Mouse (Mus musculus) adrenal gland, postnatal 36 days (tissue): ENCODE measurements around the gene Camk1. TPM values are rescaled to one million over a fixed set of nuclear protein-coding genes. Genes with fewer than 3 reads are reported as not detected.
"Not testable (repeated sequence)": the region's sequence is repeated elsewhere in the genome, so short reads cannot be mapped to it uniquely, and the experiment has no call there.

ENCODE experiments used
- DNase-seq, 2 experiments: peaks; one replicate each; pipeline ENCODE4 v3.0.0; 2021; ENCODE audit warnings: mixed read lengths in 1 of 2
- total RNA-seq, 2 experiments: library from RNA; stranded (reverse); gene quantifications; 2 replicates each; pipeline ENCODE4 v1.2.3; 2021

Gene Camk1
- total RNA-seq, 2 experiments from 2014 or later = 46.4 to 53.9 TPM

- DNase-seq = no peak
Observed at GRCm38 (mm10) chr6:113361476-113361875, 17.7 kb upstream of the Camk1 start.

GRCm38 (mm10) chr6:113353696-113354095 is 9.9 kb upstream of the Camk1 start:
- no peak for DNase-seq

GRCm38 (mm10) chr6:113352820-113353219 is 9.0 kb upstream of the Camk1 start:
- DNase-seq = peak in 1 of 2 experiments; percentile 50

- DNase-seq = no peak
Observed at GRCm38 (mm10) chr6:113351653-113352052, 7.9 kb upstream of the Camk1 start.

- no peak for DNase-seq
Observed at GRCm38 (mm10) chr6:113351161-113351560, 7.4 kb upstream of the Camk1 start.

- no peak for DNase-seq
Observed at GRCm38 (mm10) chr6:113350538-113350937, 6.8 kb upstream of the Camk1 start.

- DNase-seq = no peak
Observed at GRCm38 (mm10) chr6:113346897-113347296, 3.1 kb upstream of the Camk1 start.

DNA sequence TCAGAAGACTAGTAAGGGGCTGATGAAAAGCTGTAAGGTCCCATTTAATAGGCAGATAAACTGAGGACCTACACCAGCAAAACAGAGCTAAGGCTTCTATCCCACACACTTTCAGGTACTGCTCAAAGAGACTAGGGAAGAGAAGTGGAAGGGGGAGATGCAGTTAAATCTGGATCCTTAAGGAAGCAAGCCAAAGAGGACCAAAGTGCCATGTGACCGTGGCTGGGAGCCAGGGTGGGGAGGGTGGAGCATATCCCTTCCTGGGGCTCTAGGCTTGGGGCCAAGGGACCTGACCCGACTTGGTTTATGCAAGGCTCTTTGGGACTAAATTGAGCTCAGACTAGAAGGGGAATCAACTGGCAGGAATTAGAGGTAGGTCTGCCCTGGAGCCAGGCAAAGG is 537 bp upstream of the Camk1 start:
- peak; percentile 82 to 88 for DNase-seq

- DNase-seq = no peak
Observed at GRCm38 (mm10) chr6:113342297-113342696, 1.5 kb downstream of the Camk1 start.

DNA sequence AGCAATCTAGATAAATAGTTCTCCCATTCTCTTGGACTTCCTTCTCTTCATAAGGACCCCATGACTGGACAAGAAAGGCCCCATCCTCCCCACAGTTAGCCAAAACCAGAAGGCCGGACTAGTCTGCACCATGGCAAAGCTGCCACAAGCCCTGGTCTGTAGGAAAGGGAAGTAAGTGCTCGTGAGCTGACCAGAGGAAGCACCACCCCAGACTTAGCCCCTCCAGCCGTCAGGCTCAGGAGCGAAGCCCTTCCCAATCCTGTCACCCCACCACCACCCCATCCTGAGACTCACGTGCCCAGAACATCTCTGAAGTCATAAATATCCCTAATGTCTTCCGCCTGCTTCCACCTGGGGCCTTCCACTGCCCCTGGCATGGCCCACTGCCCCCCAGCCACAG is 2.2 kb downstream of the Camk1 start:
- DNase-seq = no peak

DNA sequence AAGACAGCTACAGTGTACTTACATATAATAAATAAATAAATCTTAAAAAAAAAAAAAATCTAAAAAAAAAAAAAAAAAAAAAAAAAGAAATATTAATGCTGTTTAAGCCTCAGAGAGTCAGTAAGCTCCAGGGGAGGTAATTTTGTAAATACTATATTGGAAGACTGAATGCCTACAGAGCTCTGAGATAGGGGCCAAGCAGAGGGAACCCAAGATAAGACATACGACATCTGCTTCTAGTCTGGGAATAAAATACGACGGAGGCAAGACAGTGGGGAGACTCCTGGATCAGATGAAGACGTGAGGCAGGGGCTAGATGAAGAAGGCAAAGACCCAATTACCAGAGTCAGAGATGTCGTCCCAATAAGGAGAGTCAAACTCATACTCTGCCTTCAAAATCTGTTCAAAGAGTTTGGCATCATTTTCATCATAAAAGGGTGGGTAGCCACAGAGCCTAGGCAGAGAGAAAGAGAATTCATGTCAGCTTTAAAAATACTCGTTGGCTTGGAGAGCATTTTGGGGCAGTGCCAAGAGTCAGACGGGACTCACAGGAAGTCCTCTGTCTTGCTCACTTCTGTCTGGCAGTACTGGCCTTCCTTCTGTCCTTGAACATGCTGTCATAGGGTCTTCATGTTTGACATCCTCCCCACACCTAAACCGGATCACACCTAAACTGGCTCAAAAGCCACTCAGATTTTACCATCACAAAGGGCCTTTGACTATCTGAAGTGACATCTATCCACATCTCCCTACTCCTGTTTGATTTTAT is 6.7 kb downstream of the Camk1 start:
- peak; percentile 69 to 78 for DNase-seq

DNA sequence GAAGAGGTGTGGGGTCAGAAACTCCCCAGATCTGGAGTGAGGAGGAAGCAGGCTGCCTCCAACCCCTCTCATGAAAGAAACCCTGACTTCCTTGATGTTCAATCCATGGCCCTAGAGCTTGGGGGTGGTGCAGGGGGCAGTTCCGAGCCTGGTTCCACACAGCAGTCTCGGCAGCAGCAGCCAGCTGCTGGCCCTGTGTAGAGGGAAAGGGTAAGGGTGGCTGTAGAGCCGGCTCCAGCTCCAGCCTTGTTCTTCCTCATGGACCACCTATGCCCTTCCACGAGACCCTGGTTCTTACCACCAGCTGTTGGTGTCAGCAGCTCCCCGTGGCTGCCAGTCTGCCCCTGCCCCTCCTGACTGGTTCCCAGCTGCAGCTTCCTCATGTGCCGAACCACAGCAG is 9.6 kb downstream of the Camk1 start:
- no peak for DNase-seq

DNA sequence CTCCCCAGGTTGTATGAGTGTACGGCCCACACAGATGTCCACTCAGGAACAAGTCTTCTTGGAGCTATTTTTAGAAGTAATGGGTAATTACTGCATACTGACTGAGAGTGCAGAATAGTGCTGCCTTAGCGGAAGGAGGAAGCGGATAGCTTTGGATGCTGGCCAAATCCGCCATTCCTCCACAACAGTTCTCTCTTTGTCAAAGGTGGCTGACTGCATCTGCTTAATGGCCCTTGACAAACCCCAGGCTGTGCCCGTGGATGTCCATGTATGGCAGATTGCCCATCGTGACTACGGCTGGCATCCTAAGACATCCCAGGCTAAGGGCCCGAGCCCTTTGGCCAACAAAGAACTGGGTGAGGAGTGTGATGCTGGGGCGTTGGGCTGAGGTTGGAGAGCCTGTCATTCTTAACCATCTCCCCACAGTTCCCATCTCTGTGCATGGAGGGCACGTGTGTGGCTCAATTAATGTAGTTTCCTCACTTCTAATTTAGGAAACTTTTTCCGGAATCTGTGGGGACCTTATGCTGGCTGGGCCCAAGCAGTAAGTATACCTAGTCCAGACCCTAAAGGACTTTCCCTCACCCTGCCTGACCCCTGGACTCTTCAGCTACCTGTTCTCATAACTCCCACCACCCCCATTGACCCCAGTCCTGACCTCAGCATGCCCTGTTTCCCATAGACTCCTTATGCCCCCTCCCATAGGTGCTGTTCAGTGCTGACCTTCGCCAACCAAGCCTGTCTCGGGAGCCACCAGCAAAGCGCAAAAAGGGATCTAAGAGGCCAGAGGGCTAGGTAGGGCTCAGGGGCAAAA is 10.4 kb downstream of the Camk1 start:
- peak; percentile 30 to 55 for DNase-seq

DNA sequence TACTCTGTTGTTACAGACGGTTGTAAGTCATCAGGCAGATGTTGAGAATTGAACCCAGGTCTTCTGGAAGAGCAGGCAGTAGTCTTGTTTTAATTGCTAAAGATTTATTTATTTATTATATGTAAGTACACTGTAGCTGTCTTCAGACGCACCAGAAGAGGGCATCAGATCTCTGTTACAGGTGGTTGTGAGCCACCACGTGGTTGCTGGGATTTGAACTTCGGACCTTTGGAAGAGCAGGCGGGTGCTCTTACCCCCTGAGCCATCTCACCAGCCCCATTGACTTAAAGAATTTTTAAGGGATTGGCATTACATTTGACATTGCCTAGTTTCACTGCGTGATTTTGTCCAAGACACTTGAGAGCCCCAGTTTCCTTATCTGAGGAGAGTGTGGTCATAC is 11.1 kb downstream of the Camk1 start:
- DNase-seq = not testable (repeated sequence)

DNA sequence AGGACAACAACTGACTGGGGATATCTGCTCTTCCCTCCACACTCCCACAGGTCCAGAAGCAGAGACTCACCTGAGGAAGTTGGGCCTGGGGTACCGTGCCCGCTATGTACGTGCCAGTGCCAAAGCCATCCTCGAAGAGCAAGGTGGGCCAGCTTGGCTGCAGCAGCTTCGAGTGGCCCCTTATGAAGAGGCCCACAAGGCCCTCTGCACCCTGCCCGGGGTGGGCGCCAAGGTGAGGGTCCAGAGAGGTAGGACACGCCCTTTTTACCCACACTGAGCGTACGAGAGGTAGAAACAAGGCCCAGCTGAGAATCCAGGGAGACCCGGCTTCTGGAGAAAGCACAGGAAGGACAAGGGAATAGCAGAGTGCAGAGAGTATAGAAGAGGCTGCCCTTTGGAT is 12.1 kb downstream of the Camk1 start:
- no peak for DNase-seq

DNA sequence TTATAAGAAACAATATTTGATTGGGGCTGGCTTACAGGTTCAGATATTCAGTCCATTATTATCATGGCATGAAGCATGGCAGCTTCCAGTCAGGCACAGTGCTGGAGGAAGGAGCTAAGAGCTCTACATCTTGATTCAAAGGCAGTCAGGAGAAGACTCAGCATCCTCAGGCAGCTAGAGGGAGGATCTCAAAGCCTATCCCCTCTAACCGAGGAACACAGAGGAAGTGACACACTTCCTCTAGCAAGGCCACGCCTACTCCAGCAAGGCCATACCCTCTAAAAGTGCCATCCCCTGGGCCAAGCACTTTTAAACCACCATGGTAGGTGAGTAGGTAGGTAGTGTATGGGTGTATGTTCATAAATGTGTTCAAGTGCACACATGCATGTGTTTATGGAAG is 13.2 kb downstream of the Camk1 start:
- no peak for DNase-seq

- no peak for DNase-seq
Observed at GRCm38 (mm10) chr6:113329396-113329795, 14.4 kb downstream of the Camk1 start.

DNA sequence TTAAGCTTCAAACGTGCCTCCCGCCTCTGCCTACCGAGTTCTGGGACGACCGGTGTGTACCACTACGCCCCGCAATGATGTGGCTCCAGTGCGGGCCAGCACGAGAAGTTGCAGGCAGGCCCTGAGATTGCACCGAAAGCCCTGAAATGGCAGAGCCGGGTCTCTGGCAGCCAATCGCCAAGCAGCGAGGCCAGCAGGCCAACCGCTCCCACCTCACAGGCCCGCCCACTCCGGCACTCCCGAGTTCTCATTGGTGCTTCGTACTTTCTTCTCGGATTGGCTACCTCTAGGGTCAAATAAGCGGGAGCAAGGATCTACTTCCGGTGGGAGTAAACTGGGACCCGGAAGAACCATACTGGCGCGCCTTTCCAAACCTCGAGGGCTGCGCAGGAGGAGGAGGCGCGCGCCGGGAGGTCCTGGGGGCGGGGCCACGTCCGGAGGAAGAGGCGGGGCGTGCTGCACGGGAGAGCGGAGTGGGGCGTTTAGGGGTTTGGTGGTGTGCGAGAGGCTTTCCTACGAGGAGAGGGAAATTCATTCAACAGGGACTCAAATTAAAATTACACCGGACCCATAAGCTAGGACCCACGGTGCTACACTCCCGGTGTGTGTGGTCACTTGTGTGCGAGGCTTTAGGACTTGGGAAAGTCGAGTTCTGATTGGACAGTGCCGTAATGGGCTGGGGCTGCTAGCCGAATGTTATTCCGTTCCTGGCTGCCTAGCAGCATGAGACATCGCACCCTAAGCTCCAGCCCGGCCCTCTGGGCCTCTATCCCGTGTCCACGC is 17.1 kb downstream of the Camk1 start, which contains the start of gene Ogg1:
Ogg1 (plus strand) TSS at position 440 of the 783 bp plus-strand sequence.
- peak; percentile 98 for DNase-seq

GRCm38 (mm10) chr6:113315972-113316371 is 27.8 kb downstream of the Camk1 start:
- no peak for DNase-seq

GRCm38 (mm10) chr6:113308141-113308540 is 35.6 kb downstream of the Camk1 start:
- DNase-seq = peak; percentile 40 to 63

- peak; percentile 50 to 68 for DNase-seq
Observed at GRCm38 (mm10) chr6:113307481-113308121, 36.2 kb downstream of the Camk1 start.

DNA sequence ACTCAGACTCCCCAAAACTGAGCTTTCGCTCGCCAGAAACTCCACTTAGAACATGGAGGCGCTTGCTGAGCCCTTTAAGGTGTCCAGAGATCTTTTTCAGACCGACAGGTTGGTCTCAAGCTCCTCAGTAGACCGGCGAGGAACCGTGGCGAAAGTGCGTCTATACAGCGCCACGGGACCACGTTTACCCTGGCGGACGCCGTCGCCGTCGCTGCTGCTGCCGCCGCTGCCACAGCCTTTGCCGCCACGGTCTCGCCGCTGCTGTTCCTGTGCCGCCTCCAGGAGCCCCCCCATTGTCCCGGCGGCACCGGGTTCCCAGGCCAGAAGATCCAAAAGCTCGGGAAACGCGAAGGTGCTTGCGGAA is 36.8 kb downstream of the Camk1 start, which contains the start of gene Brpf1:
Brpf1 (plus strand) TSS at position 152 of the 364 bp plus-strand sequence.
- DNase-seq = no peak
